Mouse (Mus musculus) CD4-positive naive resting alpha-beta T cell, adult 57 days (primary cell): ENCODE results near the gene Cd79b. TPM values are rescaled to one million over a fixed set of nuclear protein-coding genes. Genes with fewer than 3 reads are reported as not detected.

ENCODE experiments used
- total RNA-seq: library from RNA; stranded (reverse); gene quantifications from one replicate; pipeline ENCODE4 v1.2.4, GENCODE M21; 2023

Gene Cd79b
- 49.8 TPM for total RNA-seq

GRCm38 (mm10) chr11:106314333-106314812, at the start of gene Cd79b:
Gene Cd79b (minus strand): TSS chr11:106314762.

GRCm38 (mm10) chr11:106353188-106353587, 38.6 kb upstream of the Cd79b start, which contains the start of gene Scn4a:
Gene Scn4a (minus strand): TSS chr11:106353288.

GRCm38 (mm10) chr11:106301765-106302164, 12.8 kb downstream of the Cd79b start, which contains the start of gene Gh:
Gene Gh (minus strand): TSS chr11:106301865.

GRCm38 (mm10) chr11:106276454-106276853, 38.1 kb downstream of the Cd79b start, which contains the start of gene Tcam1:
Gene Tcam1 (plus strand): TSS chr11:106276672.

GRCm38 (mm10) chr11:106272644-106273310, 41.8 kb downstream of the Cd79b start, which contains the start of gene Smarcd2:
Gene Smarcd2 (minus strand): TSS chr11:106272972.

Other genes starting within 250 kb of the Cd79b start
- gene Taco1, start 248.7 kb downstream of the Cd79b start, total RNA-seq: 8.3 TPM
- 174 TPM for gene Map3k3, start 230.1 kb downstream of the Cd79b start, total RNA-seq
- 12.1 TPM for gene Gm10840, start 153.9 kb downstream of the Cd79b start, total RNA-seq
- gene Limd2, start 153.9 kb downstream of the Cd79b start, total RNA-seq: 840 TPM
- gene Strada, start 112.6 kb downstream of the Cd79b start, total RNA-seq: 27.2 TPM
- gene Ccdc47, start 98.4 kb downstream of the Cd79b start, total RNA-seq: 38.1 TPM
- gene Ddx42, start 97.8 kb downstream of the Cd79b start, total RNA-seq: 80.4 TPM
- gene Ftsj3, start 58.7 kb downstream of the Cd79b start, total RNA-seq: 69.6 TPM
- 46.4 TPM for gene Psmc5, start 58.6 kb downstream of the Cd79b start, total RNA-seq
- gene Smarcd2, start 41.8 kb downstream of the Cd79b start, total RNA-seq: 108 TPM
- gene Tcam1, start 38.1 kb downstream of the Cd79b start, total RNA-seq: not detected
- gene Gh, start 12.9 kb downstream of the Cd79b start, total RNA-seq: 0.95 TPM
- 1.2 TPM for gene Scn4a, start 38.5 kb upstream of the Cd79b start, total RNA-seq
- gene Prr29, start 50.7 kb upstream of the Cd79b start, total RNA-seq: not detected
- gene Icam2, start 73.3 kb upstream of the Cd79b start, total RNA-seq: 68.0 TPM
- 14.8 TPM for gene Ern1, start 173.1 kb upstream of the Cd79b start, total RNA-seq